In the genomic region with DNA sequence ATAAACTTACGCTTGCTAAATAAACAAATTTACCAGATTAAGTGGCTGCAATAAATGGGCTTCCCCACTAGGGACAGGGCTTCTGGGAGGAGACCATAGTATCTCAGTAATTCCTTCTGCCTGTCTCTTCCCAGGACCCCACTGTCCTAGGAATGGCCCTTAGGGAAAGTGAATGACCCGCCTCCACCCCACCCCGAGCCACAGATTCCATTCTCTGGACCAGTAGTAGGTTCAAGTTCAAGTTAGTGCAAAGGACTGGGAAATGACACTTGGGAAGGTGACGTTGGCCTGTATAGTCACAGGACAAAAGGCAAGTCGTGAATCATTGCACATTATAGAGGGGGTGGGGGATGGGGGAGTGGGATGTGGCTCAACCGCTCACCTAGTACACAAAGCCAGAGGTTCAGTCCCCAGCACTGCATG, we compare ENCODE assay signal across 9 mouse cellular contexts. TPM values are rescaled to one million over a fixed set of nuclear protein-coding genes. Genes with fewer than 3 reads are reported as not detected.
DNase-seq lines count a peak whose midpoint lies in the region; ATAC-seq and TF ChIP-seq lines count a peak whose summit lies in the region.
"Had no signal": no experiment of that assay in that cellular context is flagged by ENCODE, and none has a peak within 500 bp of the region (broad histone marks: within the 10 kb centered on the region; RNA-seq: fewer than 3 reads in every experiment).

No protein-coding gene starts in this region.

- H3K4me1 ChIP-seq in heart, postnatal 0 days (ENCODE audit: control insufficient read depth, insufficient read depth): peaks cover 12% of the 10 kb centered on the region; the same call in 1 of the 2 replicates
- H3K4me1 ChIP-seq in ES-Bruce4 (ENCODE audit: control insufficient read depth, insufficient read depth, low read length): peaks cover 15% of the 10 kb centered on the region
- H3K4me1 ChIP-seq in embryonic facial prominence, embryonic 10.5 days: peaks cover 31% of the 10 kb centered on the region
- H3K4me1 ChIP-seq in liver, embryonic 12.5 days: peaks cover 93% of the 10 kb centered on the region

- H3K36me3 ChIP-seq in heart, postnatal 0 days (replicated peaks; ENCODE audit: control insufficient read depth, insufficient read depth, low read length): no peaks in the 10 kb centered on the region
- H3K36me3 ChIP-seq in ES-Bruce4 (ENCODE audit: control insufficient read depth, insufficient read depth, low read length, poor library complexity, severe bottlenecking): no peaks in the 10 kb centered on the region
- no peaks in the 10 kb centered on the region for H3K36me3 ChIP-seq in embryonic facial prominence, embryonic 10.5 days (replicated peaks)
- no peaks in the 10 kb centered on the region for H3K36me3 ChIP-seq in liver, embryonic 12.5 days

- no peak for TF ChIP-seq EP300 in heart, postnatal 0 days (IDR thresholded peaks at IDR 0.05; ENCODE audit: low read depth)
- TF ChIP-seq EP300 in ES-Bruce4 (IDR thresholded peaks at IDR 0.05; ENCODE audit: insufficient read depth, low read depth, low read length): peak; percentile 76

- H3K4me3 ChIP-seq in heart, postnatal 0 days (ENCODE audit: low read depth, low read length): no peak overlapping the region
- no peak overlapping the region for H3K4me3 ChIP-seq in ES-Bruce4 (ENCODE audit: low read depth, low read length)
- H3K4me3 ChIP-seq in embryonic facial prominence, embryonic 10.5 days: peak overlapping the region; percentile 43
- H3K4me3 ChIP-seq in liver, embryonic 12.5 days: peak overlapping the region; percentile 53

- DNase-seq in heart, postnatal 0 days (ENCODE audit: low spot score): no peak
- DNase-seq in heart, postnatal 10 days: no peak
- no peak for DNase-seq in embryonic facial prominence, embryonic 10.5 days (ENCODE audit: low spot score)
- DNase-seq in right cerebral cortex, postnatal 36 days (ENCODE audit: low spot score in 2 of 2): no peak
- DNase-seq in adrenal gland, postnatal 10 days: no peak
- DNase-seq in MN1 (ENCODE audit: low spot score): no peak
- DNase-seq: kidney, adult 18-20 months had no signal

- peak overlapping the region; percentile 32; the same call in 1 of the 2 replicates for H3K4me2 ChIP-seq in heart, postnatal 0 days (ENCODE audit: low read depth, low read length)
- peak overlapping the region; percentile 71 for H3K4me2 ChIP-seq in liver, embryonic 12.5 days

- H3K27ac ChIP-seq in heart, postnatal 0 days (ENCODE audit: low read depth): no peak overlapping the region
- H3K27ac ChIP-seq in ES-Bruce4 (ENCODE audit: insufficient read depth, low read length): peak overlapping the region; percentile 36; the same call in 1 of the 2 replicates
- H3K27ac ChIP-seq in embryonic facial prominence, embryonic 10.5 days (replicated peaks): peak overlapping the region; percentile 70
- H3K27ac ChIP-seq in liver, embryonic 12.5 days: peak overlapping the region; percentile 86

- no peak for ATAC-seq in heart, postnatal 0 days (ENCODE audit: insufficient read depth, low read depth)
- no peak for ATAC-seq in liver, embryonic 12.5 days

- H3K27me3 ChIP-seq in heart, postnatal 0 days (ENCODE audit: control insufficient read depth, insufficient read depth, low read length): no peaks in the 10 kb centered on the region
- no peaks in the 10 kb centered on the region for H3K27me3 ChIP-seq in ES-Bruce4 (ENCODE audit: control insufficient read depth, insufficient read depth, low read length, poor library complexity, severe bottlenecking)
- H3K27me3 ChIP-seq in embryonic facial prominence, embryonic 10.5 days (replicated peaks; ENCODE audit: low read depth, poor library complexity, severe bottlenecking): 0 out of 2 replicates have a peak, but pooled peaks cover 3% of the 10 kb centered on the region
- H3K27me3 ChIP-seq in liver, embryonic 12.5 days (replicated peaks): no peaks in the 10 kb centered on the region

- peak; percentile 11; the same call in 1 of the 2 replicates for TF ChIP-seq CTCF in heart, postnatal 0 days (IDR thresholded peaks at IDR 0.05; ENCODE audit: low read depth)
- TF ChIP-seq CTCF in ES-Bruce4 (IDR thresholded peaks at IDR 0.05; ENCODE audit: low read depth, low read length): no peak

- intact Hi-C loops in heart, postnatal 10 days (cut with DNase I): loop anchor here (2.0 kb wide), 1 partner anchor 16 kb away; a partner anchor contains a TSS

- 41% methylated on average over 6 of the region's 6 CpGs for WGBS in heart, postnatal 0 days
- 49% methylated on average over 6 of the region's 6 CpGs for WGBS in embryonic facial prominence, embryonic 10.5 days
- 24% methylated on average over 6 of the region's 6 CpGs for WGBS in liver, embryonic 12.5 days (ENCODE audit: insufficient replicate concordance)

- no peaks in the 10 kb centered on the region for H3K9me3 ChIP-seq in heart, postnatal 0 days (replicated peaks; ENCODE audit: control insufficient read depth, low read length)
- no peaks in the 10 kb centered on the region for H3K9me3 ChIP-seq in ES-Bruce4 (replicated peaks; ENCODE audit: control insufficient read depth, insufficient read depth, low read length, poor library complexity, severe bottlenecking)
- H3K9me3 ChIP-seq in embryonic facial prominence, embryonic 10.5 days: no peaks in the 10 kb centered on the region
- no peaks in the 10 kb centered on the region for H3K9me3 ChIP-seq in liver, embryonic 12.5 days (replicated peaks)

- no peak overlapping the region for H3K9ac ChIP-seq in heart, postnatal 0 days (replicated peaks; ENCODE audit: low read depth, low read length)
- H3K9ac ChIP-seq in ES-Bruce4 (ENCODE audit: low read depth, poor library complexity, severe bottlenecking): 0 out of 2 replicates have a peak overlapping the region, but pooled peaks have one; percentile 16
- H3K9ac ChIP-seq in liver, embryonic 12.5 days: peak overlapping the region; percentile 63

- no peak for TF ChIP-seq POLR2A in ES-Bruce4 (IDR thresholded peaks at IDR 0.05; ENCODE audit: insufficient read depth, low read length)

RNA-seq across cellular contexts. Expression of a gene that starts 15.4 kb away (rescaled TPM):
- total RNA-seq in heart, postnatal 0 days (2014; rRNA removed; ENCODE audit: low replicate concordance): 36.4 and 36.9 TPM in 2 replicates
- polyA plus RNA-seq in heart, postnatal 0 days (2015; fragmentation: Nextera tagmentation; extraction: Ambion mirVana): 4.4 and 4.8 TPM in 2 replicates
- 10 to 100 TPM; 31.8 to 36.0 TPM for total RNA-seq in heart, postnatal 10 days (2021)
- 222 and 227 TPM in 2 replicates for polyA plus RNA-seq in ES-Bruce4 (2011; ENCODE audit: insufficient read depth, insufficient read length, low read depth, missing spikeins)
- polyA plus RNA-seq in embryonic facial prominence, embryonic 10.5 days (2016; fragmentation: Nextera tagmentation; extraction: Ambion mirVana): 54.4 and 59.8 TPM in 2 replicates
- 100 and 102 TPM in 2 replicates for polyA plus RNA-seq in liver, embryonic 12.5 days (2016; fragmentation: Nextera tagmentation; extraction: Ambion mirVana)
- total RNA-seq in adrenal gland, postnatal 10 days (2021): 10 to 100 TPM; 69.2 to 74.3 TPM

RNA-seq across cellular contexts. Expression of a gene that starts 19.1 kb away (rescaled TPM):
- 46.8 and 52.8 TPM in 2 replicates for total RNA-seq in heart, postnatal 0 days (2014; rRNA removed; ENCODE audit: low replicate concordance)
- polyA plus RNA-seq in heart, postnatal 0 days (2015; fragmentation: Nextera tagmentation; extraction: Ambion mirVana): 12.1 and 15.4 TPM in 2 replicates
- 10 to 100 TPM; 55.4 to 68.4 TPM for total RNA-seq in heart, postnatal 10 days (2021)
- 7.5 and 7.7 TPM in 2 replicates for polyA plus RNA-seq in ES-Bruce4 (2011; ENCODE audit: insufficient read depth, insufficient read length, low read depth, missing spikeins)
- polyA plus RNA-seq in embryonic facial prominence, embryonic 10.5 days (2016; fragmentation: Nextera tagmentation; extraction: Ambion mirVana): 17.9 and 18.2 TPM in 2 replicates
- 3.5 and 3.7 TPM in 2 replicates for polyA plus RNA-seq in liver, embryonic 12.5 days (2016; fragmentation: Nextera tagmentation; extraction: Ambion mirVana)
- 10 to 100 TPM; 17.5 to 25.7 TPM for total RNA-seq in adrenal gland, postnatal 10 days (2021)

RNA-seq across cellular contexts. Expression of a gene that starts 57.6 kb away (rescaled TPM):
- total RNA-seq in heart, postnatal 0 days (2014; rRNA removed; ENCODE audit: low replicate concordance): not detected in 2 replicates
- 0.07 TPM in 1 of 2 replicates, not detected in the other for polyA plus RNA-seq in heart, postnatal 0 days (2015; fragmentation: Nextera tagmentation; extraction: Ambion mirVana)
- total RNA-seq in heart, postnatal 10 days (2021): not detected
- polyA plus RNA-seq in ES-Bruce4 (2011; ENCODE audit: insufficient read depth, insufficient read length, low read depth, missing spikeins): 0.29 TPM in 1 of 2 replicates, not detected in the other
- not detected in 2 replicates for polyA plus RNA-seq in embryonic facial prominence, embryonic 10.5 days (2016; fragmentation: Nextera tagmentation; extraction: Ambion mirVana)
- not detected in 2 replicates for polyA plus RNA-seq in liver, embryonic 12.5 days (2016; fragmentation: Nextera tagmentation; extraction: Ambion mirVana)
- under 1 TPM in 1 of 2 experiments, not detected in 1; 0.55 TPM for total RNA-seq in adrenal gland, postnatal 10 days (2021)

Comparison
In these comparisons a context has a peak if more than half of its experiments do, and no peak if none do; other contexts are left out.
1. H3K4me3 ChIP-seq: peak in embryonic facial prominence, embryonic 10.5 days (single experiment) and liver, embryonic 12.5 days (single experiment); none in heart, postnatal 0 days (single experiment) and ES-Bruce4 (single experiment).